Mouse (Mus musculus) adrenal gland, adult 8-10 months (tissue): ENCODE measurements around the gene Cap2. TPM values are rescaled to one million over a fixed set of nuclear protein-coding genes. Genes with fewer than 3 reads are reported as not detected.

ENCODE experiments used
- DNase-seq: peaks from one replicate; pipeline ENCODE4 v3.0.0; 2022
- total RNA-seq, 4 experiments: library from RNA; stranded (reverse); gene quantifications; 2 replicates each; pipeline ENCODE4 v1.2.4; 2022

Cap2 gene
- 1 to 10 TPM; 3.9 to 6.2 (median 4.7) TPM for total RNA-seq

DNA sequence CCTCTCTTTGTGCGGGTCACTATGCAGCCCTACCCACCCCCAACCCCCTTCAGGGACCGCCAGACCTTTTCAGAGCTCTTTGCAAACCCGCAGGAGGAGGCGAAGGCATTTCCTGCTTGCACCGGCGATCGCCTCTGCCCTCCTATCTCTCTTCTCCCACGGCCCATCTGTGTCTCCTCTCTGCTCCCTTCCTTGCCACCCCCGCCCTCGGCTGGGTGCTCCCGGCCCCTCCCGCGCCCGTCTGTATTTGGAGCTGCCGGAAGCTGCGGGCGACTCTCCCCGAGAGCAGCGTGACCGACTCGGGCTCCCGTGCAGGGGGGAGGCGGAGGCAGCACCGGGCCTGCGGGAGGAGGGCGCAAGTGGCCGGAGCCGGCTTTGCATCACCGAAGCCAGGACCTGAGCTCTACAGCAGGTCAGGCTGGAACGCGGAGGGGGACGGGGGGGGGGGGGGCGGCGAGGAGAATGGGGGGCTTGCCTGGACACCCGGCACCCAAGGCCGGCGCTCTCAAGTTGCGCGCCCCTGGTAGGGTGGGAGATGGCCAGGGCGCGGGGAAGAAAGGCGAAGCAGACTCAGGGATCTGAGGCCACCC lies at the start of gene Cap2:
Cap2 (plus strand) TSS at position 49 of the 590 bp plus-strand sequence.
- peak; percentile 41 for DNase-seq

DNA sequence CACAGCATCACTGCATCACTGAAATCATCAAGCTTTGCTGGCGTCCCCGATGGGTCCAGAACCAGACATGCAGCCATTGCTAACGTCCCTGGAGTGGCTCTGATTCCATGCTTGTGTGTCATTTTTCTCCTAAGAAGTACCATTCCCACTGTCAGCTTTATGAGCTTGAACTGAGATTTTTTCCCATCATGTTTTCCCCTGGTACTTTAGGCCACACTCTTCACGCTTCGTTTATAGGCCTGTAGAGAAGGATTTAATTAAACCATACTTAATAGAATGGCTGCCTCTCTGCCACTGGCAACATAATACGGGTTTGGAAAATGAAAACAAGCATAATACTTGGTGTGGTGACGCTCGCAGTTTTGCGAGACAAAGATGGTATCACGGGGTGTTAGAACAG lies 42.1 kb upstream of the Cap2 start:
- no peak for DNase-seq

DNA sequence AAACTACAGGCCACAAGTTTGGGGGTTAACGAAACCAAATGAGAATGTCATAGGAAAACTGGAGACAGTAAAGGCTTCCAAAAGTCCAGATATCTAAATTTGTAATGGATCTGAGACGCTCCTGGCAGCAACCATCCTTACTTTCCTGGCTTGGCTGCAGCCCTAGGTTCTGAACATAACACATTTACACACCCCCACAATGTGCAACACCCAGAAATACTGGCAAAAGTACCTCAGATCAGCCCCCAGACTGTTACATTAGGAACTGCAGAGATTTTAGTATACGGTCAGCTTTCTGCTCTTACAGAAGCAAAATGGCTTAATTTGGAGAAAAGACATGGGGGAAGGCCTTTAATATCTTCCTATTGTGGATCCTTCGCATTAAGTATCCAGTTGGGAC lies 39.4 kb upstream of the Cap2 start:
- DNase-seq, result no peak

DNA sequence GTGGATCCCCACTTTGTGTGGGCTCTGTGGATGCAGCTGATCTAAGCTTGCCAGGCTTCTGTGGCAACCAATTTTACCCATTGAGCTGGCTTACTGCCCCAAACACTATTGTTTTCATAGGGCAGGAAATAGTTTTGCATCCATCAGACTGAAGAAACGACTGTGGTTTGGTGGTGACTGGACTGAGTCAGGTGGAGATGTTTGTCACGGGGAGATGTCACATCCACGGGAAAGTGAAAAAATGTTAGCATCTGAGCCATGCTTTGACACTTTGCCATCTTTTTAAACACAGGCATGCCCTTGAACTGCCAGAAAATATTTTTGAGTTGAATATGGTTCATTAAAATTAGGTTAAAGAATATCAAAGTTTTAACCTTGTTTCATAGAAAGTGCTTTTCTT lies 37.9 kb upstream of the Cap2 start:
- no peak for DNase-seq

DNA sequence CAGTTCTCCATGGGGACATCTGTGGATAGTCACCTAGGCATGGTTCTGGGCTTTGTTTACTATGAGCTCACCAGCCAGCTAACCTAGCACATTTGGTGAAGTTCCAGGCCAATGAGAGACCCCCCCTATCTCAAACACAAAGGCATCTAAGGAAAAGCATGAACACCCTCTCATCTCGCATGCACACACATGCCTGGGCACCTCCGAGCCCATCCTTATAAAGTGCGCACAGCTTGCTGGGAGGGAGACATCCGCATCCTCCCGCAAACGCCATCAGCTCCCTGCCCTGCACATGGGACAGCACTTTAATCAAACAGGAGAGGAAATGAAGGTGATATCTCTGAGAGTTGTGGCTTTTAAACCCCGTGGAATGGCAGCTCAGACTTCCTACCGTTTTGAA lies 33.4 kb upstream of the Cap2 start:
- no peak for DNase-seq

DNA sequence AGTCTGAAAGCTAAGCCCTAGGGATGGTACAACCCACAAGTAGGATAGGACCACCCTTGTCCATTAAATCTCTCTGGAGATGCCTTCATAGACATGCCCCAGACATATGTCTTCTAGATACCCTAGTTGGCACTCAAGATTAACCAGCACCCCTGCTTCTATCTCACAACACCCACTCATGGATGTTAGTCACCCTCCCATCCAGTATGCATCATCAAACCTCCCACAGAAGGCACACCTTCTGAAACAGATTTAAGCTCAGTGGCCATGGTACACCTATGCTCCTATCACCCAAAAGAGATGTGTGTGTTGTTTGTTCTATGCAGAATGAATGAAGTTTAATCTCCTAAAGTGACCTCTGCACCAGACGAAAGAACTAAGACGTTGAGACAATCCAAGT lies 32.1 kb upstream of the Cap2 start:
- DNase-seq, result no peak

DNA sequence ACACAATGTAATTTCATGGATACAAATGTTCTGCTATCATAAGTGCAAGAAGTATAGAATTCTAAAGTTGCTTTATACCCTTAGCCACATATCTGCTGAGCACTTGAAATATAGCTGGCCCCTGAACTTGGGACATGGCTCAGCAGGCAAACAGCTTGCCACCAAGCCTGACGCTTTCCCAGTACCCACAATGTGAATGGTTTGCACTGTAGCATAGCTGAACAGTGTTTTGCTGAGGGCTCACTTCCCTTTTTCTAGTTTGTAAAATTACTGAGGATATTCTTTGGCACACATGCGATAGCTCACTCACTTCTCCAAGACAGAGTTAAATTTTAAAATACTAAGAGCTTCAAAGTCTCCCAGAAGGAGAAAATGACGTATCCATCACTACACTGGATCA lies 20.4 kb upstream of the Cap2 start:
- no peak for DNase-seq

DNA sequence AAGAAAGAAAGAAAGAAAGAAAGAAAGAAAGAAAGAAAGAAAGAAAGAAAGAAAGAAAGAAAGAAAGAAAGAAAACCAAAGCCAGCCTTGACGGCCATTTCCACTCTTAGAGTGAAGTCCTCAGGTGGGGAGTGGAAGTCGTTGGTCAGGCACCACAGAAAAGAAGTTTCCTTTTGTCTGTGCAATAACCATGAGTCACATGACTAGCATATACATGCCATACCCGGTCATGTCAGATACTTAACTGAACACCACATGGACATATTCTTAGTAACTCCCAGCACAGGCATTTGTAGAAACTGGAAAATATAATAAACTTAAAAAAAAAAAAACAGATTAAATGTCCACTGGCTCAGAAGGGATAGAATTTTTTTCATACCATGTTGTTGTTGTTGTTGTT lies 16.0 kb upstream of the Cap2 start:
- DNase-seq, result no peak

DNA sequence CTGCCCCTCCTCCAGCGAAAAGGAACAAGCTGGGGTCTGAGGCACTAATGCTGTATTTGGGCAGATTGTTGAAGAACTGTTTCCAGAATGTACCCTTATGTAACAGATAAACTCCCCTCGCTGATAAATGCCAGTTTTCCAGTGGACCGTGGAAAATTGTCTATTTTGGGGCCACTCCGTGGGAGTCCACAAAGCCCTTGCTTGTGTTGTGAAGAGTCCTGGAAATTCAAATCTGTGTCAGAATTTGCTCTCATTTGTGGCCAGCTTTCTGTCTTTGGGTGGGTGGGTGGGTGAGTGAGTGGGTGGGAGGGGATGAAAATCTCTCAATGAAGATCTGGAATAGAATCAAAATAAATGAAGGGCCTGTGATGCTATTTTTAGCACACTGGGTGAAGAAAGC lies 13.5 kb upstream of the Cap2 start:
- no peak for DNase-seq

DNA sequence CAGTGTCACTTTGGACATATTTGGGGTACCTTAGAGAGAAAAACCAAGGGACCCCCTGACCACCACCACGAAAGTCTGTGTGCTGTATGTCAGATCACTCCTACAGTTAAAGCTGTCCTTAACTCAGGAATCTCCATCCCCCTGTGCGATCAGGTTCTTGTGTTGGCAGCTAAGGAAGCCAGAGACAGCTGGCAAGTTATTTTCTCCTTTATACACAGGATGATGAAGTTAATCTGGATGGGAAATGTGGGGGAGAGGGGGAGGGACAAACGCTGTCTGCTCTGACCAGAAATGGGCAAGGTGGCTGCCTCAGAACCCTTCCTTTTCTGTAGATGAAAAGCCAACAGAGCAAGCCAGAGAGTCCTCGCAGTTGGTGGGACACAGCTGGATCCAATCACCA lies 11.0 kb upstream of the Cap2 start:
- no peak for DNase-seq

DNA sequence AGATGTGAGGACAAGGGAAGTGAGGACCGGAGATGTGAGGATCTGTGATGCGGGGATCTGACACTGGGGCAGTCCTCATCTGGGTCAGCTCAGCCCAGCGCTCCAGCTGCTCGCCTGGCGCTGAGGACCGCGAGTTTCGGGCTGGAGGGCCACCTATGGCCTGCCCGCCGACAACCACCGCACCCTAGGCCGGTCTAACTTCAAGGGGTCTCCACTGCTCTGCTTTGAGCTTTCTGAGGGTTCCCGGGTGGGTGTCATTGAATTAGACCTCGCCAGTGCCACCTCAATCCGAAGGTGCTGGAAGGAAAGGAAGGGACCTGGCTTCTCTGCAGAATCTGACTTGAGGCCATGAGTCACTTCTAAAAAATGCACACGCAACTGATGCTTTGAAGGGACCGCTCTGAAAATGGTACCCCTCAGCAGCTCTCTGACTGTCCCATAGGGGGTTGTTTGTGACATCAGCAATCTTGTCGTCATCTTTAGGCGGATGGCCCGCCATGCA lies 793 bp downstream of the Cap2 start:
- peak; percentile 7 for DNase-seq

DNA sequence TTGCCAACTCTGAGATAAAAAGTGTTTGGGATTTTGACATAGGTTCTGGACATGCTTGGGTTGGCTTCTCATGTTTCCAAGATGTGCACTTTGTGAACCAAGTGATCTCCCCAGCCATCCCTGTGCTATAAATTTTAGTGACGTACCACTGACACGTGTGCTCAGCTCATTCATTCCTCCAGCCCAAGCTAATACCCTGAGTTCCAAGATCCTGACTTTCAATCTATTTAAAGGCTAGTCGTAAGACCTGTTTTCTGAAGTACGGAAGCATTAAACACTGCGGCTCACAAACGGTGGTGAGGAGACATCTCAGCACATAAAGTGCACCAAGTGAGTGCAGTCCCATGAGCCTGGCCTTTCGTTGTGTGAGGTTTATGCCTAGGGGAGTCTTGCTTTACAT lies 6.3 kb downstream of the Cap2 start:
- no peak for DNase-seq

DNA sequence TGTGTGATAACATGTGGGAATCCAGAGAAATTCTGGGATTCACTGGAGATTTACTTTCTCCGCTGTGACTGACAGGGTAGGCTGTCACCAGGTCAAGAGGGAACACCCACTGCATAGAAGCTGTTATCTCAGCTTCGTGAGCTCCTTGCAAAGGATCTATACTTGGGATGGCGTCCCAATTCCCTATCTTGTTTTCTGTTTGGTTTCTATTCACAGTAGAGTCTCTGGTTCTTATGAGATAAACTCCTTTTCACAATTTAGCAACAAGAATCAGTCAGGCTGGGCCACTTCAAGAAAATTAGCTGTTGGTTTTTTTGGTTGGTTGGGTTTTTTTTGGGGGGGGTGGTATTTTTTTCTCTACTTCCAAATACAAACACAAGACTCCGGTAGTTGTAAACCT lies 7.2 kb downstream of the Cap2 start:
- no peak for DNase-seq

DNA sequence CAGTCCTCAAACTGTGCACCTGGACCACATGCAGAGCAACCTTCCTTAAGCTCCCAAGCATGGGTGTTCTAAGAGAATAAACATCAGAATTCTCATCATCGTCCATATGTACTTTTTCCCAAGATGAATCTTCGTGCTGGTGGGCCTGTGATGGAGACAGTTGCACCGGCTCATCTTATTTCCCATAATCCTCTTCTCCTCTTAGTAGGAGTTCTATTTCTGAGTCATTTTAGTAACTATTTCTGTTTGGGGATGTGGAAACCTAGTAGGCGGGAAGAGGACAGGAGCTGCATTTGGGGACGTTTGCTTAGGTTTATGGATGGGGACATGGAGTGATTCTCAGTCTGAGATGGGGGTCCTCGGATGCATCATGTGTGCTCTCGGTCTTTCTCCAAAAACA lies 8.8 kb downstream of the Cap2 start:
- DNase-seq, result no peak

DNA sequence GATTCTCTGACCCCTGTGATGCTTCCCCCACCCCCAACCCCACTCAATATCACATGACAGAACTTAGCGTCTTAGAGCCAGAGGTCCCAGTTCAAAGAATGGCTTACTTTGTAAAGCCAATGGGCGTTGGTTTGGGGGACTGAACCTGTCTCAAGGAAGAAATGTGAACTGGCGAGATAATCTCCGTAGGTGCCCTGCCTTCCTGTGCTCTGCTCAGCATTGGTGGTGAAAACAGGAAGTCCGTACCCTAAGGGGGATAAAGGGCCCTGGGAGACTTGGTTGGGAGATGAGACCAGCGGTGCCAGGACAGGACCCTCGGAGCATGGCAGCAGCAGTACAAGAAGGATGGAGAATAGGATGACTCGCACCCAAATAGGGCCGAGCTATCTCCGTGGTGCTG lies 12.8 kb downstream of the Cap2 start:
- no peak for DNase-seq

DNA sequence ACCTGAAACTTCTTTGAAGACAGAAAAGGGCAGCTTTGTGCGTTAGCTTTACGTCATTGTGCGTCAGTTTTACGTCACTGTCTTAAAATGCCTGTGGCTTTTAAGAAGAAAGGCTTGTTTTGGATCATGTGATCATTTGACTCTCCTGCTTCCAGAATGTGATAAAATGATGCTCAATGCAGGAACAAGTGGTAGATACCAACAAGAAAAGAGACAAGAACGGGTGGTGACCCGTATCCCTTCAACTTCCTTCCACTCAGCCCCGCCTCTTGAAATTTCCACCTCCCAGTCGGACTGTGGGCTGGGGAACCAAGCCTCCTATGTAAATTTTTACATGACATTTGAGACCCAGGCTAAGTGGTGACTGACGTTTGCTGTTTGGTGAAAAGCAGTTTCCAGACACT lies 13.5 kb downstream of the Cap2 start:
- DNase-seq, result no peak

DNA sequence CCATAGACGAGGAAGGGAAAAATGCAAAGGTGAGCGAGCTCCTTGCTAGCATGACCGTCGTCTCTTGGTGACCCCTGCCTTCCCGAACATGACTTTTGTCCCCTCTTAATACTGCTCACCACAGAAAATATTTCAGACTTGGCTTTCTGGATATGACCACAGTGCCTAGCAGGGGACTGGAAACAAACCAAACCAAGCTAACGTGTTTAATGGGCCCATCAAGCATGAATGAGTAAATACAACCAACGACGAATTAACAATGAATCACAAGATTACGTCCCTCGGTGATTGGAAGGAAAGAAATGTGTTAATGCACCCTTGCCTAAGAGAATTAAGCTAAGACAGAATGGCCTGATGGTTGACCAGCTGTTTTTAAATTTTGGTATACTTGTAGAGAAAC lies 13.9 kb downstream of the Cap2 start:
- no peak for DNase-seq

DNA sequence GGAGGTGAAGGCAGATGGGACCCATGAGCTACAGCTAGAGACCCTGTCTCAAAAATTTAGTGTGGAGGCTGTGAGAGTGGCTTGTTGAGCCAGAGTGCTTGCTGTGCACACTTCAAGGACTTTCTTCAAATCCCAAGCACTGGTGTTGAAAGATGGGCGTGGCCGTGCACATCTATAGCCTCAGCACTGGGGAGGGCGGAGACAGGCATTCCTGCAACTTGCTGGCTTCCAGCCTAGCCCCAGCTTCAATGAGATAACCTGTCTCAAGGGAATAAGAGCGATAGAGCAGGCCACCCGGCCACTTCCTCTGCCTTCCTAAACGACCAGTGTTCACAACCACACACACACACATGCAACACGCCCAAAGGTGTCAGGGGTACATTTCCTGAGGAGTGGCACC lies 14.5 kb downstream of the Cap2 start:
- DNase-seq, result no peak

DNA sequence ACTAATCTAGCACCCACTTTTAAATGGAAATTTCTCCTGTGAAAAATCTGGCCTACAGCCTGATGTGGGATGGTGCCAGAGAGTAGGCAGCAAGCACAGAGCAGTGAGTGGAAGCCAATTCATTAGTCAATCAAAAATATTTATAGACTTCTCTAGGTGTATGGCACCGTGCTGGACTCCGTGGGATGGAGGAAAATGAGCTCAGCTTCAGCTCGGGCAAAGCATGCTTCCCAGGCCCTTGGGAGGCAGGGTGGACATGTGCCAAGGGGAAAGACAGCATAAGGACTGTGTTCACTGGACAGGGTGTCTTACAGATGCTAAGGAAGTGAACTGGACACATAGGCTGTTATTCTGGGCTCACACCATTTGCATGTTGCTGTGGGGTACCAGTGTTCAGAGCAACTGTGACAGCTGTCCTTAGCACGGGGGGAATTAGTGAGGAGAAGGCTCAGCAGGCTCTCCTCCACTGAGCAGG lies 15.6 kb downstream of the Cap2 start:
- no peak for DNase-seq

DNA sequence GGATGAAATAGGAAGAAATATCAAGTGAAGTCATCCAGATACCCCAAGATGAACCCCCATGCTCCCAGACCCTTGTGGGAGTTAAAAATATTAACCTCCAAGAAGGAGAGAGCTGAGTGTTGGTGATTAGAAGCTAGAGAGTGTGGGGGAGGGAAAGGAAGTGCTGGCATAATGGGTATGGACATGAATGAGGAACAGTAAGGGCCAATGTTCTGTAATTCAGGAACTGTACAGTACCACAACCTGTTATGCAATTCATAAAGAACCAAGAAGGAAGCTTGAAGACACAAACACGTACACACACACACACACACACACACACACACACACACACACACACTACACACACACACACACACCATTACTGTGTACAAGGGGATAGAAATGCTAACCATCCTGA lies 19.8 kb downstream of the Cap2 start:
- no peak for DNase-seq

DNA sequence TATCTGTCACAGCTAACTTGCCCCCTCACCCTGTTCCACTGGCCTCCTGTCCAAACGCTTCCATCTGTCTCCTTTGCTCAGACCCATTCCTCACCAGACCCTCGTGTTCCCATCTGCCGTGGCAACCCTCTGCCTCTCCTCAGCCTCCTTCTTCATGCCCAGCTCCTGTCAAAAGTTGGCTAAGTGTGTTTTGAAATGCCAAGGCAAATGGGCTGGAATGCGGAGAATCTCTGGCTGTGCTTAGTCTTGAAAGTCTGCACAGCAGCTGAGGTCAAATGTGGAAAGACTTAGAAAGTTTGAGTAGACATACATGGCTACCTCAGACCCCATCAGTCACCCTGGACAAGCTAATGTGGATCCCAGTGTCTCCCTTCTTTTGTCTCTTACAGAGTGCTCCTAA lies 21.1 kb downstream of the Cap2 start:
- DNase-seq, result no peak

DNA sequence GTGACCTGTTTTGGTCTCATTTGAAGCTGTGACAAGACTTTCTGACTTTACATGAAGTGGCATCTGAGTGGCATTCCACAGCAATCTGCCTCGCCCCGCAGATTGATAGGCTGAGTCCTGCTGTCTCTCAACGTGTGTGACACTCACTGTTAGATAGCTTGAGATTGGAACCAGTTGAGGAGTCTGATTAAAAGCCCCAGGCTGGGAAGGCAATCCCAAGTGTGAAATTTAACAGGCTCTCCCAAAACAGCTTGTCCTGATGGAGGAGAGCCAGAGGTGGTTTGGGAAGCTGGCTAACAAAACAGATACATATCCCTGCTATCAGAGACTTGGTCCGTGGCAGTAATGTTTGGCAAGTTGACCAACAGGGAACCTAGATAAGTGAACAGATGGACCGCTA lies 21.6 kb downstream of the Cap2 start:
- no peak for DNase-seq

DNA sequence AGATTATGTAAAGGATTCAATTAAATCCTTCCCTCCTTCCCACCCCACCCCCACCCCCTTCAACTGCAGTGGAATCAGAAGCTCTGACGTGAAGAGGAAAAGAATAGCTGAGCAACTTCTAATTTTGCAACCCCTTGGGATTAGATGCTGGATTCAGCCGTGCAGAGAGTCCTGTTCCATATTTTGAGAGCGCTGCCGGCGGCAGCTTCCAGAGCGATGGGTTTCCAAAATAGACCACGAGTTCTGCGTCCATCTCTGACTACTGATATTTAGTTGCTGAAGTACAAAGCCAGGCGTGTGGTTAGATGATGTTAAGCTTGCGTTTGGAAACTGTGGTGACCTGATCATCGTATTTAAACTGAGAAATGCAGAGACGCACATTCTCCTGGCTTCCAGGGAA lies 22.1 kb downstream of the Cap2 start:
- no peak for DNase-seq

DNA sequence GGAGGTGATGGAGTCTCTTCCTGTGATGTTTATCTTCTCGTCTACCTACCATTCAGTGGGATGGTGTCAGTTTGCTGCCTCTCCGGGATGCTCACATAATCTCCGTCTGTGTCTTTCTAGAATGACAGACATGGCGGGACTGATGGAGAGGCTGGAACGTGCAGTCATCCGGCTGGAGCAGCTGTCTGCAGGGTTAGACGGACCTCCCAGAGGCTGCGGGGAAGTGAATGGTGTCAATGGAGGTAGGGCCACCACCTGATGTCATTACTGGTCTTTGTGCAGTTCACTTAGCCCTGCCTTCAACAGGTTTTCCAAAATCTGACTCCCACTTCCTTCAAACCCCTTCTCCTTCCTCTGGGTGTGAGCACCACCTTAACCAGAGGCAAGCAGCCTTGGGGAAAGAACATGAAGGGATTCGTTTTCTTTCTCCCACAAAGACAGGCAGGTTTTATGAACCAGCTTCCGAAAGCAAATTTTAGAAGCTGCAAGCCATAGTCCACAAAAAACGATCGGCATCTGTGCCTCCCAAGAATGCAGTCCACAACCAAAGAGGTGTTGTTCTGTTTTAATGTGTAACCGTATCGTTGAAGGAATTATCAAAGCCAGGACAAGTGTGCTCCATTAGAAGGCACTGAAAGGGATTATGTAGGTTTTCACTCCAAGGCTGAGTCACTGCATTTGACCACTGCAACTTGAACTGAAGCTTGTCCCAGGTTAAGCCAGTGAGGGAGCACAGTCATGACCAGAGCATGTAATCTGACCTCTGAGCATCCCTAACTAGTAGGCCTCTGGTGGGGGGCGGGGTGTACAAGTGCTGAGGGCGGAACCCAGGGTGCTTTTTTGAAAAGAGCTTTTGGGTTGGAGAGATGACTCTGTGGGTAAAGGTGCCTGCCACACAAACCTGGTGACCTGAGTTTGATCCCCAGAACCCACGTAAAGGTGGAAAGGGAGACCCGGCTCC lies 23.9 kb downstream of the Cap2 start:
- DNase-seq, result no peak
